Mouse (Mus musculus) c-Kit-positive CD71-positive TER-119-positive erythroid progenitor cells, embryonic 14.5 days (primary cell): ENCODE measurements around the gene Eif3k.
A peak's percentile ranks its signal among the peaks of the same experiment; 100 is the strongest.
"Not testable (repeated sequence)": the region's sequence is repeated elsewhere in the genome, so short reads cannot be mapped to it uniquely, and the experiment has no call there.

Source experiments
- DNase-seq: peaks from one replicate; pipeline ENCODE4 v3.0.0-alpha.2; 2013; ENCODE audit warnings: low spot score

The Eif3k gene

GRCm38 (mm10) chr7:28985207-28985606 lies 3.5 kb upstream of the Eif3k start:
- no peak for DNase-seq

GRCm38 (mm10) chr7:28984452-28984851 lies 2.8 kb upstream of the Eif3k start:
- no peak for DNase-seq

- DNase-seq = no peak
Measured at GRCm38 (mm10) chr7:28983849-28984248, 2.2 kb upstream of the Eif3k start.

GRCm38 (mm10) chr7:28983141-28983564 lies 1.5 kb upstream of the Eif3k start:
- no peak for DNase-seq

GRCm38 (mm10) chr7:28982274-28983013 lies 780 bp upstream of the Eif3k start:
- DNase-seq = no peak

GRCm38 (mm10) chr7:28977556-28977955 lies 4.1 kb downstream of the Eif3k start:
- DNase-seq = no peak

GRCm38 (mm10) chr7:28973025-28973424 lies 8.6 kb downstream of the Eif3k start:
- no peak for DNase-seq

GRCm38 (mm10) chr7:28972542-28972985 lies 9.1 kb downstream of the Eif3k start:
- peak; percentile 78 for DNase-seq

GRCm38 (mm10) chr7:28971770-28972269 lies 9.8 kb downstream of the Eif3k start:
- no peak for DNase-seq

GRCm38 (mm10) chr7:28971029-28971428 lies 10.6 kb downstream of the Eif3k start:
- DNase-seq = no peak

GRCm38 (mm10) chr7:28969672-28970394 lies 11.8 kb downstream of the Eif3k start:
- DNase-seq = no peak

- DNase-seq = no peak
Measured at GRCm38 (mm10) chr7:28969271-28969670, 12.4 kb downstream of the Eif3k start.

GRCm38 (mm10) chr7:28968120-28968519 lies 13.5 kb downstream of the Eif3k start:
- DNase-seq = not testable (repeated sequence)

GRCm38 (mm10) chr7:28966751-28967505 lies 14.7 kb downstream of the Eif3k start:
- DNase-seq = no peak

- DNase-seq = no peak
Measured at GRCm38 (mm10) chr7:28966181-28966580, 15.5 kb downstream of the Eif3k start.

- DNase-seq = no peak
Measured at GRCm38 (mm10) chr7:28965346-28965840, 16.3 kb downstream of the Eif3k start.

- DNase-seq = no peak
Measured at GRCm38 (mm10) chr7:28963399-28963923, 18.2 kb downstream of the Eif3k start.

- DNase-seq = peak; percentile 99
Measured at GRCm38 (mm10) chr7:28961927-28962670, 19.6 kb downstream of the Eif3k start, which contains the start of gene Actn4. TSS of gene Actn4 (minus strand) at chr7:28962340.

GRCm38 (mm10) chr7:28961584-28961926 lies 20.1 kb downstream of the Eif3k start:
- DNase-seq = no peak

GRCm38 (mm10) chr7:28960354-28961046 lies 21.2 kb downstream of the Eif3k start:
- no peak for DNase-seq
